Mouse (Mus musculus): ENCODE results near the gene Ankrd13a. TPM values are rescaled to one million over a fixed set of nuclear protein-coding genes. Genes with fewer than 3 reads are reported as not detected.

Ankrd13a gene
- polyA plus RNA-seq, 1 experiment from 2014 or later = 50.1 TPM

Small RNA genes within 50 kb of the gene (microRNA-seq; reads per million reads assigned to microRNA genes)
- gene Mir6240 = 27.8 reads per million, percentile 34 among the genes with 10 or more reads in this experiment

Other genes starting within 250 kb of the Ankrd13a start
- gene Fam222a, start 206.7 kb upstream of the Ankrd13a start, polyA plus RNA-seq (2016; fragmentation: Nextera tagmentation; extraction: Ambion mirVana) = 4.0 and 5.1 TPM in 2 replicates
- gene Trpv4, start 116.3 kb upstream of the Ankrd13a start, polyA plus RNA-seq (2016; fragmentation: Nextera tagmentation; extraction: Ambion mirVana) = 0.12 and 0.27 TPM in 2 replicates
- 81.8 and 83.0 TPM in 2 replicates for gene Gltp, start 83.7 kb upstream of the Ankrd13a start, polyA plus RNA-seq (2016; fragmentation: Nextera tagmentation; extraction: Ambion mirVana)
- 19.4 and 22.0 TPM in 2 replicates for gene Tchp, start 66.9 kb upstream of the Ankrd13a start, polyA plus RNA-seq (2016; fragmentation: Nextera tagmentation; extraction: Ambion mirVana)
- gene Git2, start 840 bp downstream of the Ankrd13a start, polyA plus RNA-seq (2016; fragmentation: Nextera tagmentation; extraction: Ambion mirVana) = 34.4 and 38.1 TPM in 2 replicates
- 133 and 143 TPM in 2 replicates for gene 1500011B03Rik, start 48.8 kb downstream of the Ankrd13a start, polyA plus RNA-seq (2016; fragmentation: Nextera tagmentation; extraction: Ambion mirVana)
- gene 4930519G04Rik, start 79.0 kb downstream of the Ankrd13a start, polyA plus RNA-seq (2016; fragmentation: Nextera tagmentation; extraction: Ambion mirVana) = not detected in 2 replicates
- 0.16 and 0.57 TPM in 2 replicates for gene Gm9936, start 84.0 kb downstream of the Ankrd13a start, polyA plus RNA-seq (2016; fragmentation: Nextera tagmentation; extraction: Ambion mirVana)
- 0.54 and 0.88 TPM in 2 replicates for gene Oasl2, start 122.3 kb downstream of the Ankrd13a start, polyA plus RNA-seq (2016; fragmentation: Nextera tagmentation; extraction: Ambion mirVana)
- gene Oasl1, start 148.6 kb downstream of the Ankrd13a start, polyA plus RNA-seq (2016; fragmentation: Nextera tagmentation; extraction: Ambion mirVana) = not detected in 2 replicates
- gene 2210016L21Rik, start 167.5 kb downstream of the Ankrd13a start, polyA plus RNA-seq (2016; fragmentation: Nextera tagmentation; extraction: Ambion mirVana) = 48.7 and 50.3 TPM in 2 replicates
- gene Hnf1a, start 196.4 kb downstream of the Ankrd13a start, polyA plus RNA-seq (2016; fragmentation: Nextera tagmentation; extraction: Ambion mirVana) = 0.06 TPM in 1 of 2 replicates, not detected in the other
- gene Sppl3, start 236.5 kb downstream of the Ankrd13a start, polyA plus RNA-seq (2016; fragmentation: Nextera tagmentation; extraction: Ambion mirVana) = 11.5 and 12.0 TPM in 2 replicates